Mouse (Mus musculus): Measurements from ENCODE around the gene Glrx2. TPM values are rescaled to one million over a fixed set of nuclear protein-coding genes. Genes with fewer than 3 reads are reported as not detected.

The Glrx2 gene
- polyA plus RNA-seq, 1 experiment: 63.7 TPM

DNA sequence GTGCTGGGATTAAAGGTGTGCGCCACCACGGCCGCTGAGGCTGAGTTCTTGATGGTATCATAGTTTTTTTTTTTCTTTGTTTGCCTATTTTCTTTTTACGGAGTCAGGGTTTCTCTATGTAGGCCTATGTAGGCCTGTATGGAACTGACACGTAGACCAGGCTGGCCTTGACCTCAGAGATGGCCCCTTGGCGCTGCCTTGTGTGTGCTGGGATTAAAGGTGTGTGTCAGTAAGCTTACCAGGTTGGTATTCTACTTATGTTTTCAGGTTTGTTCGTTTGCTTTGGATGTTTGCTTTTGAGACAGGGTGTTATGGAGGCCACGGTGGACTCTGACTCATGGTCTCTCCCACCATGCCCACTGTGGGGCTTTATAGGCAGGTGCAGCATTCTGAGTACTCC, 46.0 kb downstream of the Glrx2 start:
- H3K4me3 ChIP-seq (ENCODE audit: insufficient read depth, poor library complexity, severe bottlenecking): no peak overlapping the region
- no peak overlapping the region for H3ac ChIP-seq (ENCODE audit: control insufficient read depth, insufficient read length, low read depth)
- H3K36me3 ChIP-seq (ENCODE audit: control insufficient read depth, insufficient read depth): peaks cover 73% of the 10 kb centered on the region
- no peaks in the 10 kb centered on the region for H3K79me2 ChIP-seq (ENCODE audit: control insufficient read depth, insufficient read depth)
- H3K79me3 ChIP-seq (ENCODE audit: low read depth): no peaks in the 10 kb centered on the region
- no peaks in the 10 kb centered on the region for H3K27me3 ChIP-seq (ENCODE audit: control insufficient read depth, insufficient read depth, insufficient read length)
- TF ChIP-seq MYOG (IDR thresholded peaks at IDR 0.05; ENCODE audit: control insufficient read depth, extremely low read depth, insufficient read length) (no peak), CEBPB (IDR thresholded peaks at IDR 0.05; ENCODE audit: low read depth) (no peak), USF1 (IDR thresholded peaks at IDR 0.05; ENCODE audit: low read depth) (no peak), MYOD1 (IDR thresholded peaks at IDR 0.05; ENCODE audit: control insufficient read depth, insufficient read length, low read depth) (no peak), MAX (IDR thresholded peaks at IDR 0.05) (no peak), CTCF (IDR thresholded peaks at IDR 0.05; ENCODE audit: control insufficient read depth, insufficient read depth, insufficient read length) (no peak), FOSL1 (IDR thresholded peaks at IDR 0.05; ENCODE audit: insufficient read depth, low read length, poor library complexity, severe bottlenecking) (no peak)

DNA sequence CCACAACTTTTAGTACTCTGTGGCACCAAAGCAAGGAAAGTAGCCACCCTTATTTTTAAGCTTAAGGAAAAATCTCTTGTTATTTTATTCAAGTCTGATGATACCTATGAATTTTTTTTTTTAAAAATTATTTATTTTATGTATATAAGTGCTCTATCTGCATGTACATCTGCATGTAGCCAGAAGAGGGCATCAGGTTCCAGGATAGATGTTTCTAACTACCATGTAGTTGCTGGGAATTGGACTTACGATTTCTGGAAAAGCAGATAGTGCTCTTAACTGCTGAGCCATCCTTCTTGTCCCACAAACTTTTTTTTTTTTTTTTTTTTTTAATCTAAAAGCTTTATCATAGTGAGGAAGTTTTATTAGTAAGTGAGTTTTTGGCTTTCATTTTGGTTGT, 48.3 kb downstream of the Glrx2 start:
- TF ChIP-seq CTCF (IDR thresholded peaks at IDR 0.05; ENCODE audit: control insufficient read depth, insufficient read depth, insufficient read length) (no peak), USF1 (IDR thresholded peaks at IDR 0.05; ENCODE audit: low read depth) (no peak), FOSL1 (IDR thresholded peaks at IDR 0.05; ENCODE audit: insufficient read depth, low read length, poor library complexity, severe bottlenecking) (no peak), CEBPB (IDR thresholded peaks at IDR 0.05; ENCODE audit: low read depth) (no peak), MAX (IDR thresholded peaks at IDR 0.05) (no peak), MYOD1 (IDR thresholded peaks at IDR 0.05; ENCODE audit: control insufficient read depth, insufficient read length, low read depth) (no peak), MYOG (IDR thresholded peaks at IDR 0.05; ENCODE audit: control insufficient read depth, extremely low read depth, insufficient read length) (no peak)
- Histone ChIP-seq H3K79me3 (ENCODE audit: low read depth) (no peaks in the 10 kb centered on the region), H3K79me2 (ENCODE audit: control insufficient read depth, insufficient read depth) (no peaks in the 10 kb centered on the region), H3ac (ENCODE audit: control insufficient read depth, insufficient read length, low read depth) (no peak overlapping the region), H3K27me3 (ENCODE audit: control insufficient read depth, insufficient read depth, insufficient read length) (no peaks in the 10 kb centered on the region), H3K36me3 (ENCODE audit: control insufficient read depth, insufficient read depth) (peaks cover 66% of the 10 kb centered on the region), H3K4me3 (ENCODE audit: insufficient read depth, poor library complexity, severe bottlenecking) (no peak overlapping the region)

DNA sequence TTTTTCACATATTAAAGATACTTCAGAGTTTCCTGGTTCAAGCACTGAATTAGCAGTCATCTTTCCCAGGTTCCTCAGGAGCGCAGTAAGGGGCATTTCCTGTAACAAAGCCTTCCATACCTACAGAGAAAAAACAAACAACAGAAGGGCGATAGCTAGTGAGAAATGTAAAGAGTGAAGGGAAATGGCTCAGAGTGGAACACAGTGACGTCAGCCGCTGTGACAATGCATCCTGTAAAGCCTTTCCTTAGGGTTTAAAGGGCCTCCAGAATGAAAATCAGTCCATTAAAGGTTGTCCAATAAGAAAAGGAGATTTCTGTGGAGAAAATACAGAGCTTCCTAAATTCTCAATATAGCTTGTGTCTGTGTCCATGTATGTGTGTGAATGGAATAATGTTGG, 49.7 kb downstream of the Glrx2 start:
- Histone ChIP-seq H3K4me3 (ENCODE audit: insufficient read depth, poor library complexity, severe bottlenecking) (no peak overlapping the region), H3K36me3 (ENCODE audit: control insufficient read depth, insufficient read depth) (peaks cover 69% of the 10 kb centered on the region), H3K79me3 (ENCODE audit: low read depth) (no peaks in the 10 kb centered on the region), H3ac (ENCODE audit: control insufficient read depth, insufficient read length, low read depth) (no peak overlapping the region), H3K79me2 (ENCODE audit: control insufficient read depth, insufficient read depth) (peaks cover 5% of the 10 kb centered on the region), H3K27me3 (ENCODE audit: control insufficient read depth, insufficient read depth, insufficient read length) (no peaks in the 10 kb centered on the region)
- TF ChIP-seq CEBPB (IDR thresholded peaks at IDR 0.05; ENCODE audit: low read depth) (no peak), CTCF (IDR thresholded peaks at IDR 0.05; ENCODE audit: control insufficient read depth, insufficient read depth, insufficient read length) (no peak), MAX (IDR thresholded peaks at IDR 0.05) (no peak), FOSL1 (IDR thresholded peaks at IDR 0.05; ENCODE audit: insufficient read depth, low read length, poor library complexity, severe bottlenecking) (no peak)

DNA sequence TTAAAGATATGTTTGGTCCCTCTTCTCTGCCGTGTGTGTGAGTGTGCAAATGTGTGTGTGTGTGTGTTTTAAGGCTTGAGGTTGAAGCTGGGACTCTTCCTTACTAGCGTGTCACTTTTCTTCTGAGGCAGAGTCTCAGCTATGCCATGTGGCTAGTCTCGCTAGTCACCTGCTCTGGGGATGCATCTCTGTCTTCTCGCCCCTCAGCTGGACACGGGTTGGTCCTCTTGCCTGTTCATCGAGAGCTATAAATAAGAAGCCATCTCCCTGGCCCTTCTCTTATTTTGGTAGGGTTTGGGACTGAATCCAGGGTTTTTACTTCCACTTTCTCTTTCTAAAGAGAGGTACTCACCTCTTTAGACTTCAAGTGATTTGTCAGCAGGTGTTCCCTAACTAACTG, 50.1 kb downstream of the Glrx2 start:
- no peak overlapping the region for H3ac ChIP-seq (ENCODE audit: control insufficient read depth, insufficient read length, low read depth)
- peaks cover 5% of the 10 kb centered on the region for H3K79me2 ChIP-seq (ENCODE audit: control insufficient read depth, insufficient read depth)
- TF ChIP-seq FOSL1 (IDR thresholded peaks at IDR 0.05; ENCODE audit: insufficient read depth, low read length, poor library complexity, severe bottlenecking) (no peak), MAX (IDR thresholded peaks at IDR 0.05) (no peak), USF1 (IDR thresholded peaks at IDR 0.05; ENCODE audit: low read depth) (no peak)
- H3K4me3 ChIP-seq (ENCODE audit: insufficient read depth, poor library complexity, severe bottlenecking): no peak overlapping the region
- peaks cover 65% of the 10 kb centered on the region for H3K36me3 ChIP-seq (ENCODE audit: control insufficient read depth, insufficient read depth)
- H3K79me3 ChIP-seq (ENCODE audit: low read depth): no peaks in the 10 kb centered on the region
- no peaks in the 10 kb centered on the region for H3K27me3 ChIP-seq (ENCODE audit: control insufficient read depth, insufficient read depth, insufficient read length)

GRCm38 (mm10) chr1:143770444-143771109, 54.4 kb downstream of the Glrx2 start:
- Histone ChIP-seq H3K79me2 (ENCODE audit: control insufficient read depth, insufficient read depth) (peaks cover 44% of the 10 kb centered on the region), H3K79me3 (ENCODE audit: low read depth) (peaks cover 18% of the 10 kb centered on the region), H3K36me3 (ENCODE audit: control insufficient read depth, insufficient read depth) (peaks cover 37% of the 10 kb centered on the region), H3ac (ENCODE audit: control insufficient read depth, insufficient read length, low read depth) (no peak overlapping the region), H3K27me3 (ENCODE audit: control insufficient read depth, insufficient read depth, insufficient read length) (no peaks in the 10 kb centered on the region), H3K4me3 (ENCODE audit: insufficient read depth, poor library complexity, severe bottlenecking) (no peak overlapping the region)
- TF ChIP-seq FOSL1 (IDR thresholded peaks at IDR 0.05; ENCODE audit: insufficient read depth, low read length, poor library complexity, severe bottlenecking): no peak
- TF ChIP-seq CTCF (IDR thresholded peaks at IDR 0.05; ENCODE audit: control insufficient read depth, insufficient read depth, insufficient read length): no peak
- TF ChIP-seq MYOD1 (IDR thresholded peaks at IDR 0.05; ENCODE audit: control insufficient read depth, insufficient read length, low read depth): no peak
- TF ChIP-seq MYOG (IDR thresholded peaks at IDR 0.05; ENCODE audit: control insufficient read depth, extremely low read depth, insufficient read length): no peak
- TF ChIP-seq CEBPB (IDR thresholded peaks at IDR 0.05; ENCODE audit: low read depth): no peak
- TF ChIP-seq MAX (IDR thresholded peaks at IDR 0.05): no peak
- no peak for TF ChIP-seq USF1 (IDR thresholded peaks at IDR 0.05; ENCODE audit: low read depth)

- Histone ChIP-seq H3K79me3 (ENCODE audit: low read depth) (peaks cover 29% of the 10 kb centered on the region), H3K36me3 (ENCODE audit: control insufficient read depth, insufficient read depth) (peaks cover 21% of the 10 kb centered on the region), H3ac (ENCODE audit: control insufficient read depth, insufficient read length, low read depth) (no peak overlapping the region), H3K4me3 (ENCODE audit: insufficient read depth, poor library complexity, severe bottlenecking) (no peak overlapping the region), H3K79me2 (ENCODE audit: control insufficient read depth, insufficient read depth) (peaks cover 64% of the 10 kb centered on the region), H3K27me3 (ENCODE audit: control insufficient read depth, insufficient read depth, insufficient read length) (no peaks in the 10 kb centered on the region)
- TF ChIP-seq MAX (IDR thresholded peaks at IDR 0.05) (no peak), FOSL1 (IDR thresholded peaks at IDR 0.05; ENCODE audit: insufficient read depth, low read length, poor library complexity, severe bottlenecking) (no peak), MYOG (IDR thresholded peaks at IDR 0.05; ENCODE audit: control insufficient read depth, extremely low read depth, insufficient read length) (no peak), CEBPB (IDR thresholded peaks at IDR 0.05; ENCODE audit: low read depth) (no peak), USF1 (IDR thresholded peaks at IDR 0.05; ENCODE audit: low read depth) (no peak), CTCF (IDR thresholded peaks at IDR 0.05; ENCODE audit: control insufficient read depth, insufficient read depth, insufficient read length) (no peak), MYOD1 (IDR thresholded peaks at IDR 0.05; ENCODE audit: control insufficient read depth, insufficient read length, low read depth) (no peak)
Measured at GRCm38 (mm10) chr1:143773082-143773481, 56.9 kb downstream of the Glrx2 start.

All from C2C12 (cell line).